Mouse (Mus musculus) left cerebral cortex, postnatal 36 days (tissue): ENCODE results near the gene Ankrd17. TPM values are rescaled to one million over a fixed set of nuclear protein-coding genes. Genes with fewer than 3 reads are reported as not detected.
"Not testable (repeated sequence)": the region's sequence is repeated elsewhere in the genome, so short reads cannot be mapped to it uniquely, and the experiment has no call there.

ENCODE experiments used
- DNase-seq, 2 experiments: peaks; one replicate each; pipeline ENCODE4 v3.0.0; 2021 to 2022; ENCODE audit warnings: low spot score in 2 of 2, mixed read lengths in 1 of 2
- intact Hi-C: fragments of 180-260 bp; cut with DNase I; formaldehyde crosslinking; loops from one replicate; pipeline ENCODE4 v1.15.1; 2025
- total RNA-seq, 2 experiments: library from RNA; stranded (reverse); gene quantifications; 2 replicates each; pipeline ENCODE4 v1.2.3; 2021

Gene Ankrd17
- total RNA-seq, 2 experiments from 2014 or later, result 99.3 to 127 TPM

DNA sequence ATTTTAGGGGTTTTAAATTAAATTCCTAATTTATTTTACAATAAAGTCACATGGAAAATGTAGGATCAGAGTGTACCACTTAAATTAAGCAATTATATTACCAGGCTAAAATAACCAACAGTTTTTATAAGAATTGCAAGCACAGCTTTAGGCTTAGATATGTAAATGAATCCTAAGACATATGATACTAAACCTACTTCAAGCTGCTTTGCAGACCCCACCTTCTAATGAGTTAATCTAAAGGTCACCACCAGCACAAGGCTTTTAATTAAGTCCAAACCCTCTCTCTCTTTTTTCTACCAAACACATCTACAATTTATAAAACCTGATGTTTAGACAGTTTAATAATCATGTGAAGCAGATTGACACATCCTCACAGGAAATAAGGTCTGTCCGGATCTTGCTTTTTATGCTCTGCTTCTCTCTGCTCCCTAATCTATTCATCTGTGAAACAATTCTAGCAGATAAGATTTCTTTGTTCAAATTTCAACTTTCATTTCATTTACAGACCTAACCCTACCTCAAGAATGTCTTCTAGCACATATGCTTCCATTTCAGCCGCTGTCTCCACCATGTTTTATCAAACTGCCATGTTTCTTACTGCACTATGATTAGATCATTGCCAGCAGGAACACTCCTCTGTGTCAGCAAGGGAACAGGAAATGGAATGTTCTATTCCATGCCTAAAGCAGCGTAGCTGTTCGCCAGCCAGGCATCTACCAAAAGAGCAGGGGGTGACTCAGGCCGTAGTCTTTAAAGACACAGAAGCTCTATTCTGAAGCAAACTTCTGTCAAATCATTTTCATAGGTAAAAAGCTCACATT, 27.0 kb downstream of the Ankrd17 start:
- peak; percentile 53 to 63 for DNase-seq

DNA sequence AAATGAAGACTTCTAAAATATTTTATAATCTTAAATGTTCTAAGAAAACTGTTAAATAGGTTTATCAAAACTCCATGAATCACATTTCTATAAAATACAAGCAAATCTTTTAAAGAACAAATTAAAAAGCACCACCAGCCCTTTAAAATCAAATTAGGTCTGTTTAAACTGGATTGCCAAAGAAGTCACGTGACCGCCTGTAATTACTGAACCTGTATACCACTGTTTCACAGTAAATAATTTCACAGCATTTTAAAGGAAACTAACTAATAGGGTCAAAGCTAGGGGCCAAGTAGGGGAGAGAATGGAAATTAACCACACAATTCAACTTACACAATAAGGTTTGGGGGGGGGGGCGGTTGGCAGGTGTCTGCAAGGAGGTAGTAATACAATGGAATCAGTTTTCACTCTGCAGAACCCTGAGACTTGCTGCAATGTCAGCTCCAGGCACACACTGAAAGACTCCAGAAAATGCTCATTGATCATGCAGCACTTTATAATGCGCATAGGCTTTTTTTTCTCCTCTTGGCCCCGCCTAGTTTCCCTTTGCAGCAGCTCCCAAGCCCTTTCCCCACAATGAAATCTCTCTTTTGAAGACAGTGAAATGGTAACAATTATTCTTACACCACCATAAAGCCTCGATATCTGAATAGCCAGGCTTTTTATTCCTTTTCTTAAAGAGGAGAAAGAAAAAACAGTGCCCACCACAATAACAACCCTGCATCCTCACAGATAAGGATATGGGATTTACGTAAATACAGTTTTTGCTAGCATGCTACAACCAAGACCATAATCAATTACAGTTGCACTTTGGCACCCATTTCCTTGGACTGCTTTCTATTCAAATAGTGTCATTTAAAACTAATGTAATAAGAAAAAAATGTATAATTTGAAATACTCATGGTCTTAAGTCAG, 27.9 kb downstream of the Ankrd17 start:
- intact Hi-C loops, result no loop called here
- no peak for DNase-seq

More for the DNA sequence above, 27.0 kb downstream of the Ankrd17 start:
- intact Hi-C loops, result no loop called here

DNA sequence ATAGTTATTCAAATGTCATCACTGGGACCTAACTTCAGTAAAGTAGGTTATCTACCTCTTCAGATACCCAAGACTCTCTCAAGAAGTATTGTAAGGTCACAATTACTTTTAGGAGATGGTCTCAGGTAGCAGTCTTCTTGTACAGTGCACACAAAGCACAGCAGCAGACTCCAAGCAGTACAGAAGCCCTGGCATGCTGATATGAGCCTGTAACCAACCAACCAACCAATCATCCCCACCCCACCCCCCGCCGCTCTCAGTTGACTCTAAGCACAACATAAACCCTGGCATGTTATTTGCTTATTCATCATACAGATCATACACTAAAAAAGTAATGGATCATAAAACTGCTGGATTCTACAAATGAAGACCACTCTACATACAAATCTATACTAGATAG, 33.9 kb downstream of the Ankrd17 start:
- intact Hi-C loops, result no loop called here
- no peak for DNase-seq

DNA sequence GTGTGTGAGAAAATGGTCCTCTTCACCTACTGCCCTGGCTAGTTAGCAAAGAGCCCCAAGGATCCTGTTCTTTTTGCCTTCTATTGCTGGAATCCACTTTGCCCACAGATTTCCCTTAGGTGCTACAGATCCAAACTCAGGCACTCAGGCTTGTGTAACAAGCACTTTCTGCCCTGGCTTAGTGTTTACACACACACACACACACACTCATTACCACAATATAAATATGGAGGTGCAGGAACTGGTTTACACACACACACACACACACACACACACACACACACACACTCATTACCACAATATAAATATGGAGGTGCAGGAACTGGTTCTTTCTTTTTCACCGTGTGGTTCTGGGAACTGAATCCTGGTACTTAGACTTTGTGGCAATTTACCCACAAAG, 35.3 kb downstream of the Ankrd17 start:
- no peak for DNase-seq
- intact Hi-C loops, result no loop called here

DNA sequence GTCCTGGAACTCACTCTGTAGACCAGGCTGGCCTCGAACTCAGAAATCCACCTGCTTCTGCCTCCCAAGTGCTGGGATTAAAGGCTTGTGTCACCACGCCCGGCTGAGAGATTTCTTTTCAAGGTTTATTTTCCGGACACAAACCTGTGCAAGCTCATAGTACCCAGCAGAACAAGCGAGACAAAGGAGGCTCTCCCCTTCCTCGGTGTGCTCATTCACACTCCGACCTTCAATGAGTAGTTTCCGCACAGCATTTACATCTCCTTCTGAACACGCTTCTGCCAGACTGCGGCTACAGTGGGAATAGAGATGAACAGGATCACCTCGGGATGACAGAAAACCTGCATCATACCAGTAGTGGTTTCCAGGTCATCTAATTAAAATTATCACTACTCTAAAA, 68.0 kb downstream of the Ankrd17 start:
- DNase-seq, result no peak
- intact Hi-C loops, result no loop called here

DNA sequence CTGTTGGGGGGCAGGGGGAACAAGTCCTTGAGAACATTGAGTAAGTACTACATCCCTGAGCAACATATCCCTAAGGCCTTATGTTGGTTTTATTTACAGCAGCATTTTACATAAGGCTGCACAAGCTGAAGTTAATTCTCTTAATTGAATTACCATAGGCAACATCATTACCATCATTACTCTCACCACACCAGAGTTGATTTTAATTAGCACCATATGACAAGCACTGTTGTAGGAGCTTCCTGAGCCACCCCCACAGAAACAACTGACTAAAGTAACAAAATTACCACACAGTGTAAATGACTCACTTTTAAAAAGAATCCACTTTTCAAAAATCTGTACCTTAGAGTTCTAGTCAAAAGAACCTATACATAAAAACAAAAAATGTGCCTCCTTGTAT, 76.5 kb downstream of the Ankrd17 start:
- intact Hi-C loops, result loop anchor here (5.0 kb wide), 1 partner anchor 72 kb away; no protein-coding TSS in a partner anchor
- DNase-seq, result no peak

DNA sequence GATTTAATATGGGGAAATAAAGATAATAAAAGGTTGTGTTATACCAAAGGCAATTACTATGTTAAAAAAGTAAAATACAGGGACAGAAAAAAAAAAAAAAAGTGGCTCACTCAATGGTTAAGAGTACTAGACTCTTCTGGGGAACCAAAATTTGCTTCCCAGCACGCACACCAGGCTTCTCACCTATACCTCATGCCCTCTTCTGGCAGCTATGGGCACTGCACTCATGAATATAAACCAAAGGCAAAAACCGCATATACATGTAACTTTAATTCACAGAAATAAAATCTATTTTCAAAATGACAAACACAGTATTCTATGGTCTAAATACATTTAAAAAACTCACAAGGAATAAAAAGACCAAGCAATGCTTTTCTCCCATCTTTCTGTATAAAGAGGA, 79.8 kb downstream of the Ankrd17 start:
- intact Hi-C loops, result no loop called here
- DNase-seq, result no peak

DNA sequence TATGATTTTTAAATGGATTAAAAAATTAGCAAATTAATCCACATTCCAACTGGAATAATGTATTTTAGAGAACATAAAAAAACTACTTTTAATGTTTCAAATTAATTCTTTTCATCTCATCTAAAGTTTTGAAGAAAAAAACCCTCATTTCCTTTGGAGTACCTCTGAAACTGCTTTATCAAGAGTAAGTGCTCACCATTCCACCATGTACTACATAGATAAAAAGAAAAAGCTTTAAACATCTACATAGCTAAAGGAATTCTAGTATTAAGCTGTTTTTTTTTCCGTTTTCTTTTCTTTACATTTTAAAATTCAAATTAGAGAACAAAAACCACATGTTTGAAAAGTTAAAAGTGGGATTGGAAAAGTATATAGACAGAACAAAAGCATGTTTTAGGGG, 86.3 kb downstream of the Ankrd17 start:
- intact Hi-C loops, result loop anchor here (5.0 kb wide), 1 partner anchor 33 kb away; no protein-coding TSS in a partner anchor
- no peak for DNase-seq

DNA sequence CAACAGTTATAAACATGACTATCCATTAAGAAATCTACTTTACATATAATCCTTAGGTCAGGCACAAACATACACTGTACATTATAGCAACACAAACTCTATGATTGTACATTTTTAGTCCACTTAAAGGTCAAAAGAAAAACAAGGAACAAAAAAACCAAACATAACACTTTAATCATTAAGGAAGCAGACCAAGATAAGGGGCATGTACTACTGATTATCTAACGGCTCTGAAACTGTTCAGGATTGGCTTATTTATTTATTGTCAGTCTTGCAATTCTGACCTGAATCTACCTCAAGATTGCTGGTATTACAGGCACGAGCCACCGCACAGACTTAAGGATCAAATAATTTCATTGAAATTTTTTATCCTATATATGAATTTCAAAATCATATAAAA, 87.0 kb downstream of the Ankrd17 start:
- intact Hi-C loops, result no loop called here
- no peak for DNase-seq

DNA sequence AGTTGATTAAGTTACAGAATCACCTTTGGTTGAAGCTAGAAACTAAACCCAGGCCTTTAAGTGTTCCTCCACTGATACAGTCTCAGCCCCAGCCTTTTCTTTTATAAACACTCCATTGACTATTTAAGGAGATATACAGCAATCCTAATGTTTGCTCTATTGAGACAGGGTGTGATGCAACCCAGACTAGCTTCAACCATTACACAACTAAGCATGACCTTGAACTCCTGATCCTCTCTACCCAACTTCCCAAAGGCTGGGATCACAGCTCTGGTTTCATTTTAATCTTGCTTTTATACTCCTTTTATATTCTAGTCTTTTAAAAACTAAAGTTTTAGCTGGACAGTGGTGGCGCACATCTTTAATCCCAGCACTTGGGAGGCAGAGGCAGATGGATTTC, 88.9 kb downstream of the Ankrd17 start:
- intact Hi-C loops, result no loop called here
- DNase-seq, result no peak

DNA sequence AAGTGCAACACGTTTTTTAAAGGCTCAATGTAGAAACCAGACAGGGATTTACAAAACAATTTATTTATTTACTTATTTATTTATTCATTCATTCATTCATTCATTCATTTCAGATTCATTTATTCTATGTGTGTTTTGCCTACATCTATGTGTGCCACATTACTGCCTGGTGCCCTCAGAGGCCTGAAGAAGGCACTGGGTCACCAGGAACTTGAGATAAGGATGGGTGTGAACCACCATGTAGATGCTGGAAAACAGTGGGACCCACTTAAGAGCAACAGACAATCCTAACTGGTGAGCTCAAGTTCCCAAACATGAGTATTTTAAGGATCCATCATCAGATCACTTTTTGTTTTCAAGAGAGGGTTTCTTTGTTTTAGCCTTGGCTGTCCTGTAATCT, 91.6 kb downstream of the Ankrd17 start:
- intact Hi-C loops, result no loop called here
- no peak for DNase-seq

DNA sequence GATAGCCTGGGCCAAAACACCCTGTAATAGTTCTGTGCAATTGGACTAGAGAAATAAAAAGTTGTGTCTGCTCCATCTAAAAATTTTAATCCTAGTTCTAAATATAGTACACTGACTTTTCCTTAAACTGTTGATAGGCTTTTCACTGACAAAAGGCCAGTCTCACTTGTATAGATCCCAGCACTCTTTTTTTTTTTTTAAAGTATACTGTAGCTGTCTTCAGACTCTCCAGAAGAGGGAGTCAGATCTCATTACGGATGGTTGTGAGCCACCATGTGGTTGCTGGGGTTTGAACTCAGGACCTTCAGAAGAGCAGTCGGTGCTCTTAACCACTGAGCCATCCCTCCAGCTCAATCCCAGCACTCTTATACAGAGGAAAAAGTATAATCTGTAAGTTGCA, 104.1 kb downstream of the Ankrd17 start:
- DNase-seq, intact Hi-C loops: not testable (repeated sequence)

DNA sequence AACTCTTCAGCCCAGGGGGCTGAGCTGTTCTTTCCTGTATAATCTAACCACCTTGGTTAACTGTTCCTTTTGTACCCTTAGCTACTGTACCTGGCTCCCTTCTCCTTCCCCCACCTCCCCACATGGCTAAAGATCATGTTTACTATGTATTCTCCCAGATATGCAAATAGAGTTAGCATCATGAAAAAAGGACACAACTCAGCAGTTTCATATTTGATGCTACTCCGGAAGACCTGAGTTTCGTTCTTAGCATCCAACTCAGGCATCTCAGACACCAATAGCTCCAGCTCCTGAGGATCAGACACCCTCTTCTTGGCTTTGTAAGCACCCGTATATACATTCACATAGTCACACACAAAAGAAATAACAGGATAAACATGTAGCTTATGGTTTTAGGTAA, 109.4 kb downstream of the Ankrd17 start:
- intact Hi-C loops, result loop anchor here (1.0 kb wide), 1 partner anchor 22 kb away; no protein-coding TSS in a partner anchor

DNA sequence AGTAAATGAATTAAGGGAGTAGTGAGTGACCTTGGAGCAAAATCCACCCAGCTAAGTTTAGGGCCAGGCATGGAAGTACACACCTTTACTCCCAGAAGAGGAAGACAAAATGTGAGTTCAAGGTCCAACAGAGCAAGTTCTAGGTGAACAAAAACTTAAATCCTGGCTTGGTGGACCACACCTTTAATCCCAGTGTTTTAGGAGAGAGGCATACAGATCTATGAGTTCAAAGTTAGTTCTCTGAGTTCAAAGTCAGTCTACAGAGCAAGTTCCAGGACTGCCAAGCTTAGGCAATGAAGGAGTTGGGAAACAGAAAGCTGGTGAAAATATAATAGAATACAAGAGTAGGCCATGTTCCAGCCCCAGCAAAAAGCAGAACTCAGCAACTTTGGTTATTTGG, 118.9 kb downstream of the Ankrd17 start:
- intact Hi-C loops, result loop anchor here (5.0 kb wide), 1 partner anchor 35 kb away; no protein-coding TSS in a partner anchor
- no peak for DNase-seq

More for the DNA sequence above, 109.4 kb downstream of the Ankrd17 start:
- no peak for DNase-seq

DNA sequence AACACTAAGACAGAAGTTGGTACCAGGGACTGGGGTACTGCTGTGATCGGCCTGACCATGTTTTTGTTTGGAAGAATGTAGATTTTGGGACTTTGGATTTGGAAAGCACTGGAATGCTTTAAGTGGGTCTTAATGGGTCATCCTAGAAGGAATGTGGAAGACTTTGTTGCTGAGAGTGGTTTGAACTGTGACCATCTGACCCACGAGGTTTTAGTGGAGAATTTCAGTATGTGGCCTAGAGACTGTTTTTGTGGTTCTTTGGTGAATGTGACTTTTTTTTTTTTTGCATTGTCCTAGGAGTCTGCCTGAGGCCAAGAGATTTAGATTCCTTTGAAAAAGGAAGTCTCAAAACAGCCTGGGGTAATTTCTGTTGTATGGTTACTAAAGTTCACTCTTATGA, 119.4 kb downstream of the Ankrd17 start:
- intact Hi-C loops, result loop anchor here (5.0 kb wide), 1 partner anchor 35 kb away; no protein-coding TSS in a partner anchor
- no peak for DNase-seq

DNA sequence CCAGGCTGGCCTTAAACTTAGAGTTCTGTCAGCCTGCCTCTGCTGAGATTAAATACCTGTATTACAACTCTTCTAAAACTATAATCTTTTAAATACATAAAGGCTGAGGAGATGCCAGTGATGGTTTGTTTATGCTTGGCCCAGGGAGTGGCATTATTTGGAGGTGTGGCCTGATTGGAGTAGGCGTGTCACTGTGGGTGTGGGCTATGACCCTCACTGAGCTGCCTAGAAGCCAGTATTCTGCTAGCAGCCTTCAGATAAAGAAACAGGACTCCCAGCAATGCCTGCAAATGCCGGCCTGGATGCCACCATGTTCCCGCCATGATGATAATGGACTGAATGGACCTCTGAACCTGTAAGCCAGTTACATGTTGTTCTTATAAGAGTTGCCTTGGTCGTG, 119.8 kb downstream of the Ankrd17 start:
- intact Hi-C loops, result loop anchor here (5.0 kb wide), 1 partner anchor 36 kb away; no protein-coding TSS in a partner anchor
- no peak for DNase-seq

DNA sequence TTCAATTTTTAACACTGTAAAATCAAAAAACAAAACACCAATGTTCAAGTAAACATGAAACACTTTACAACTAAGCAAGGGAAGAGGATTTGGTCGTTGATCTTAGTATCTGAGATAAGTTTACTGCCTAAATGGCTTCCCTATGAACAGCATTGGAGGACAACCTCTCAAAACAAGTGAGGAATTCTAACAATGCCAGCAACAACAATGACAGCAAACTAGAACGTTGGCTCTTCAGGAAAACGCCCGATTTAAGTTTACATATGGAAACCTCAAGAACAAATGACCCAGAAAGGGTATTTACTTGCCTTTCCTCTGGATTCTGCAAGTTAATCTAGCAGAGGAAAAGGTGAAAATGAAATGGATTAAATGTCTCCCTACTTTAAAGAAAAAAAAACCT, 121.0 kb downstream of the Ankrd17 start:
- no peak for DNase-seq
- intact Hi-C loops, result loop anchor here (5.0 kb wide), 1 partner anchor 37 kb away; no protein-coding TSS in a partner anchor

DNA sequence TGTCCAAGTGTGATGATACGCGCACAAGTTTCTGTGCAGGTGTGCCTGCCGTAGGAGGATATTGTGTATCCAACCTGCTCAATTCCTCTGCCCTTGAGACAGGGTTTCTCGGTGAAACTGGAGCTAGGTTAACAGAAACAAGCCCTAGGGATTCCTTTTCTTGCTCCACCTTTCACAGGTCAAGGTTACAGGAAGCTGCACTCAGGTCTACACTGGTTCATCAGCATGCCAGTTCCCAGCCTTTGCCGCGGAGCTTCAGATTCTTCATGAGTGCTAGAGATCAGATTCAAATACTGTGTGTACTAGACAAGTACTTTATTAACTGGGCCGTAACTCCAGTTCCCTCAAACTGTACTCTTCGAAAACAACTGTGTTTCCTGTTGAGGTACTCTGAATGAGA, 131.2 kb downstream of the Ankrd17 start:
- intact Hi-C loops, result loop anchor here (1.0 kb wide), 1 partner anchor 22 kb away; no protein-coding TSS in a partner anchor
- no peak for DNase-seq

DNA sequence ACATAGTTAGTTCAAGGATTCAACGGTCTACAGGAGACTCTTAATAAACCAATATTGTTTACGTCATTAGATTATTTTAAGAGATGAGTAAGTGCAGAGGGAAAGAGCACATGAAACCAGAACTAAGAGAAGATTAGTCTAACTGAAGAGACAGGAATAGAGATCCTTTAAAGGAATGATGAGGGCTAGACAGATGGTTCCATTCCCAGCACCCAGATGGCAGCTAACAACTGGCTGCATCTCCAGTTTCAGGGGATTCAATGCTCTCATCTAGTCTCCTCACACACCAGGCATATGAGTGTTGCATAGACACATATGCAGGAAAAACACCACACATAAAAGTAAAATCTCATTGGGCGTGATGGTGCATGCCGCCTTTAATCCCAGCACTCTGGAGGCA, 133.1 kb downstream of the Ankrd17 start:
- DNase-seq, result no peak
- intact Hi-C loops, result no loop called here

DNA sequence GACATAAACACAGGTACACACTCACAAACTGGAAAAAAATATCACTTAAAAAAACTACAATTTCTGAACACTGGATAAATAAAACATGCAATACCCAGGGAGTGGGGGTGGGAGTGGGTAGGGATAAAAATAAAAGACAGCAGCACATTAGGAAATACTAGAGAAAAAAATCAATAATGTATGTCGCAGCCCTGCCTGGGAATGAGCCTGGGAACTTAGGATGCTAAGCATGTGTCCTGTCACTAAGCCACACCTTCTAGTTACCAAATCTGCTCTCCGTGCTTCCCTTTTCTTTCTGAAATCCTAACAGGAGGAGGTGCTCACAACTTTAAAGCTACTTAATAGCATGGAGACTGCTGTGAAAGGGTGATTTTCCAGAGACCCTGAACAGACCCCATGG, 136.6 kb downstream of the Ankrd17 start:
- no peak for DNase-seq
- intact Hi-C loops, result no loop called here
